Mouse (Mus musculus): Measurements from ENCODE around the gene Elk1. TPM values are rescaled to one million over a fixed set of nuclear protein-coding genes. Genes with fewer than 3 reads are reported as not detected.

The Elk1 gene
- polyA plus RNA-seq (2014; fragmentation: Nextera tagmentation; extraction: Ambion mirVana) = 8.2 and 11.7 TPM in 2 replicates

- 18% methylated on average over 27 of the region's 30 CpGs for WGBS
- H3K27me3 ChIP-seq (ENCODE audit: control insufficient read depth, insufficient read depth, low read length) = no peaks in the 10 kb centered on the region
- peak; percentile 97 for ATAC-seq (ENCODE audit: low read depth)
- H3K4me1 ChIP-seq (ENCODE audit: control insufficient read depth, insufficient read depth, low read length) = no peaks in the 10 kb centered on the region; the same call in 1 of the 2 replicates
- peak within 1 kb of the TSS; percentile 72 for H3K27ac ChIP-seq (ENCODE audit: low read depth, low read length)
- H3K9me3 ChIP-seq (ENCODE audit: control insufficient read depth, low read length) = no peaks in the 10 kb centered on the region
- H3K9ac ChIP-seq (replicated peaks; ENCODE audit: low read depth, low read length) = peak within 1 kb of the TSS; percentile 63
- H3K36me3 ChIP-seq (ENCODE audit: control insufficient read depth, insufficient read depth, low read length) = no peaks in the 10 kb centered on the region
- peak within 1 kb of the TSS; percentile 55 for H3K4me3 ChIP-seq (ENCODE audit: low read depth, low read length)
- H3K4me2 ChIP-seq (ENCODE audit: low read depth, low read length) = peak within 1 kb of the TSS; percentile 53
Measured at GRCm38 (mm10) chrX:20950191-20950880, at the start of gene Elk1. Gene Elk1, minus strand, starts transcription at chrX:20950608.

GRCm38 (mm10) chrX:20980901-20981300, 30.5 kb upstream of the Elk1 start:
- no peak overlapping the region for H3K9ac ChIP-seq (replicated peaks; ENCODE audit: low read depth, low read length)
- H3K9me3 ChIP-seq (ENCODE audit: control insufficient read depth, low read length) = no peaks in the 10 kb centered on the region
- H3K27me3 ChIP-seq (ENCODE audit: control insufficient read depth, insufficient read depth, low read length) = no peaks in the 10 kb centered on the region
- H3K36me3 ChIP-seq (ENCODE audit: control insufficient read depth, insufficient read depth, low read length) = no peaks in the 10 kb centered on the region
- no peak overlapping the region for H3K4me2 ChIP-seq (ENCODE audit: low read depth, low read length)
- 80% methylated on average over 1 of the region's 1 CpGs for WGBS
- ATAC-seq (ENCODE audit: low read depth) = no peak
- H3K27ac ChIP-seq (ENCODE audit: low read depth, low read length) = no peak overlapping the region
- H3K4me3 ChIP-seq (ENCODE audit: low read depth, low read length) = no peak overlapping the region
- H3K4me1 ChIP-seq (ENCODE audit: control insufficient read depth, insufficient read depth, low read length) = no peaks in the 10 kb centered on the region

DNA sequence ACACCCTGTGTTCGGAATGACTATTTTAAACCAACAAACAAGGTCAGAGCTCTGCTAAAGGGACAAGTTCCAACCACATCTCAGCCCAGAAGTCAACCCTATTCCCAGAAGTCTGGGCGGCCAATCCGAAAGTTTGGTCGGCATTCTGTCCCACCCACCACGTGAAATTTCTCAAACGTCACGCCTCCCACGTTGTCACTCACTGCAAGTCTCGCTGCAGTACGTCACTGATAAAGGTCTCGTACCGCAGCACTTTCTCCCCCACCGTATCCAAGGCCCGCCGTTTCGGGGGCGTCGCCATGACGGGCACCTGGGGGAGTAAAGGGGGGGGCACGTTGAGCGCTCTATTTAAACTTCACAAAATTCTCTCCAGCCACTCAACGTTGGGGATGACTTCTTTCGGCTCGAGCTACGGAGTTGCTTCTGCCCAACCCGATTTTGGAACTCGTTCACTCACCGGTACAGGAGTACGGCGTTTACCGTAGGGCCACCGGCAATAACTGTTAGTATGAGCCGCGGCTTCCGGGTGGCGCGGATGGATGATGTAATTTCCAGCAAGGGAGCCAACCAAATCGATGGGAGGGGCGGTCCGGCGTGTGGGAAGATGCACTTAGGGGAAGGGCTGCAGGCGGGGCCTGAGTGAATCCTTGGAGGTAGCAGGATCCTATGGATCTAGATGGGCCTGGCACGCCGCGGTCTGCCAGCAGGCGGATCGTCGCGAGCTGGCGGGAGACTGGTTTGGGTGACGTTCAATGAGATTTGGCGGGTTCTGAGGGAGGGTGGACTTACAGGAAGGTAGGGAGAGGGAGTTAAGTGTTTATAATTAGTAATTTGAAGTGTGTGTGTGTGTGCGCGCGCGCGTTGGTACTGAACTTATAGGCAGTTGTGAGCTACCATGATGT, 11.3 kb upstream of the Elk1 start, which contains the start of gene Uxt:
TSS of gene Uxt (minus strand) at position 541 of the 902 bp plus-strand sequence.
- no peaks in the 10 kb centered on the region for H3K4me1 ChIP-seq (ENCODE audit: control insufficient read depth, insufficient read depth, low read length)
- peak within 1 kb of the TSS; percentile 78 for H3K27ac ChIP-seq (ENCODE audit: low read depth, low read length)
- peak within 1 kb of the TSS; percentile 41 for H3K4me2 ChIP-seq (ENCODE audit: low read depth, low read length)
- H3K27me3 ChIP-seq (ENCODE audit: control insufficient read depth, insufficient read depth, low read length) = no peaks in the 10 kb centered on the region
- no peaks in the 10 kb centered on the region for H3K9me3 ChIP-seq (ENCODE audit: control insufficient read depth, low read length)
- WGBS = 15% methylated on average over 56 of the region's 57 CpGs
- H3K9ac ChIP-seq (replicated peaks; ENCODE audit: low read depth, low read length) = peak within 1 kb of the TSS; percentile 39
- peak; percentile 98 for ATAC-seq (ENCODE audit: low read depth)
- H3K4me3 ChIP-seq (ENCODE audit: low read depth, low read length) = peak within 1 kb of the TSS; percentile 42
- no peaks in the 10 kb centered on the region for H3K36me3 ChIP-seq (ENCODE audit: control insufficient read depth, insufficient read depth, low read length)

GRCm38 (mm10) chrX:20946055-20946454, 4.4 kb downstream of the Elk1 start:
- Histone ChIP-seq H3K4me1 (ENCODE audit: control insufficient read depth, insufficient read depth, low read length) (no peaks in the 10 kb centered on the region; the same call in 1 of the 2 replicates), H3K9ac (replicated peaks; ENCODE audit: low read depth, low read length) (no peak overlapping the region), H3K27me3 (ENCODE audit: control insufficient read depth, insufficient read depth, low read length) (no peaks in the 10 kb centered on the region), H3K4me3 (ENCODE audit: low read depth, low read length) (no peak overlapping the region), H3K36me3 (ENCODE audit: control insufficient read depth, insufficient read depth, low read length) (no peaks in the 10 kb centered on the region), H3K9me3 (ENCODE audit: control insufficient read depth, low read length) (no peaks in the 10 kb centered on the region), H3K4me2 (ENCODE audit: low read depth, low read length) (no peak overlapping the region), H3K27ac (ENCODE audit: low read depth, low read length) (no peak overlapping the region)
- WGBS = 13% methylated on average over 4 of the region's 4 CpGs
- no peak for ATAC-seq (ENCODE audit: low read depth)

- H3K4me2 ChIP-seq (ENCODE audit: low read depth, low read length) = no peak overlapping the region
- H3K27ac ChIP-seq (ENCODE audit: low read depth, low read length) = no peak overlapping the region
- no peaks in the 10 kb centered on the region for H3K9me3 ChIP-seq (ENCODE audit: control insufficient read depth, low read length)
- H3K9ac ChIP-seq (replicated peaks; ENCODE audit: low read depth, low read length) = no peak overlapping the region
- H3K36me3 ChIP-seq (ENCODE audit: control insufficient read depth, insufficient read depth, low read length) = no peaks in the 10 kb centered on the region
- no peak overlapping the region for H3K4me3 ChIP-seq (ENCODE audit: low read depth, low read length)
- no peak for ATAC-seq (ENCODE audit: low read depth)
- 88% methylated on average over 1 of the region's 1 CpGs for WGBS
- no peaks in the 10 kb centered on the region for H3K27me3 ChIP-seq (ENCODE audit: control insufficient read depth, insufficient read depth, low read length)
- H3K4me1 ChIP-seq (ENCODE audit: control insufficient read depth, insufficient read depth, low read length) = no peaks in the 10 kb centered on the region
Measured at GRCm38 (mm10) chrX:20931963-20932362, 18.4 kb downstream of the Elk1 start.

GRCm38 (mm10) chrX:20931364-20931763, 19.0 kb downstream of the Elk1 start, which contains the start of gene Cfp:
Gene Cfp, minus strand, starts transcription at chrX:20931555.
- no peak within 1 kb of the TSS for H3K4me3 ChIP-seq (ENCODE audit: low read depth, low read length)
- WGBS = 93% methylated on average over 1 of the region's 1 CpGs
- ATAC-seq (ENCODE audit: low read depth) = no peak
- H3K27ac ChIP-seq (ENCODE audit: low read depth, low read length) = no peak within 1 kb of the TSS
- no peaks in the 10 kb centered on the region for H3K9me3 ChIP-seq (ENCODE audit: control insufficient read depth, low read length)
- no peak within 1 kb of the TSS for H3K4me2 ChIP-seq (ENCODE audit: low read depth, low read length)
- H3K4me1 ChIP-seq (ENCODE audit: control insufficient read depth, insufficient read depth, low read length) = no peaks in the 10 kb centered on the region
- no peak within 1 kb of the TSS for H3K9ac ChIP-seq (replicated peaks; ENCODE audit: low read depth, low read length)
- no peaks in the 10 kb centered on the region for H3K36me3 ChIP-seq (ENCODE audit: control insufficient read depth, insufficient read depth, low read length)
- no peaks in the 10 kb centered on the region for H3K27me3 ChIP-seq (ENCODE audit: control insufficient read depth, insufficient read depth, low read length)

DNA sequence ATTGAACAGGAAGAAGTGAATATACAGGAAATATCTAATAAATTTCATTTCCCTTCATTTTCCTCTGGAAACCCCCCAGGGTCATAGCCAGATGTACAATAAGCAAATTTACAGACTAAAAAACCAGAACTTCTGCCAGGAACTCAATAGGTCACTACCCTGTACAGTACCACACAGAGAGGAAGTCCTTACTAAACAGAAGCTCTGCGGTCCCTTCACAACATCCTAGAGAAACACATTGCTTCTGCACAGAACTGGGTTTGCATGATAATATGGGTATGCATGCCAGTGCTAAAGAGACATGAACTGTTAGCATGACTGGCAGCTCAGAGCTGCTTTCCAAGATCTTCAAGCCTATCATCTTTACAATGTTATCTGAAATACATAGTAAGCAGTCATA, 20.5 kb downstream of the Elk1 start:
- WGBS = 91% methylated on average over 1 of the region's 1 CpGs

GRCm38 (mm10) chrX:20924976-20925375, 25.4 kb downstream of the Elk1 start:
- ATAC-seq (ENCODE audit: low read depth) = no peak
- no peaks in the 10 kb centered on the region for H3K9me3 ChIP-seq (ENCODE audit: control insufficient read depth, low read length)

More for the DNA sequence above, 20.5 kb downstream of the Elk1 start:
- Histone ChIP-seq H3K4me1 (ENCODE audit: control insufficient read depth, insufficient read depth, low read length) (no peaks in the 10 kb centered on the region), H3K36me3 (ENCODE audit: control insufficient read depth, insufficient read depth, low read length) (no peaks in the 10 kb centered on the region), H3K4me3 (ENCODE audit: low read depth, low read length) (no peak overlapping the region), H3K9ac (replicated peaks; ENCODE audit: low read depth, low read length) (no peak overlapping the region), H3K27me3 (ENCODE audit: control insufficient read depth, insufficient read depth, low read length) (no peaks in the 10 kb centered on the region), H3K27ac (ENCODE audit: low read depth, low read length) (no peak overlapping the region), H3K9me3 (ENCODE audit: control insufficient read depth, low read length) (no peaks in the 10 kb centered on the region), H3K4me2 (ENCODE audit: low read depth, low read length) (no peak overlapping the region)
- ATAC-seq (ENCODE audit: low read depth) = no peak

GRCm38 (mm10) chrX:20923506-20923905, 26.9 kb downstream of the Elk1 start:
- no peak overlapping the region for H3K27ac ChIP-seq (ENCODE audit: low read depth, low read length)
- H3K9me3 ChIP-seq (ENCODE audit: control insufficient read depth, low read length) = no peaks in the 10 kb centered on the region
- no peak for ATAC-seq (ENCODE audit: low read depth)
- no peak overlapping the region for H3K4me2 ChIP-seq (ENCODE audit: low read depth, low read length)
- H3K4me3 ChIP-seq (ENCODE audit: low read depth, low read length) = no peak overlapping the region
- no peak overlapping the region for H3K9ac ChIP-seq (replicated peaks; ENCODE audit: low read depth, low read length)
- WGBS = 70% methylated on average over 1 of the region's 1 CpGs
- no peaks in the 10 kb centered on the region for H3K27me3 ChIP-seq (ENCODE audit: control insufficient read depth, insufficient read depth, low read length)
- H3K4me1 ChIP-seq (ENCODE audit: control insufficient read depth, insufficient read depth, low read length) = no peaks in the 10 kb centered on the region
- H3K36me3 ChIP-seq (ENCODE audit: control insufficient read depth, insufficient read depth, low read length) = no peaks in the 10 kb centered on the region

More at GRCm38 (mm10) chrX:20924976-20925375, 25.4 kb downstream of the Elk1 start:
- Histone ChIP-seq H3K36me3 (ENCODE audit: control insufficient read depth, insufficient read depth, low read length) (no peaks in the 10 kb centered on the region), H3K4me3 (ENCODE audit: low read depth, low read length) (no peak overlapping the region), H3K4me2 (ENCODE audit: low read depth, low read length) (no peak overlapping the region), H3K27ac (ENCODE audit: low read depth, low read length) (no peak overlapping the region), H3K9ac (replicated peaks; ENCODE audit: low read depth, low read length) (no peak overlapping the region), H3K4me1 (ENCODE audit: control insufficient read depth, insufficient read depth, low read length) (no peaks in the 10 kb centered on the region), H3K27me3 (ENCODE audit: control insufficient read depth, insufficient read depth, low read length) (no peaks in the 10 kb centered on the region)
